Mouse (Mus musculus): Measurements from ENCODE around the gene Fzd1.

- TF ChIP-seq POLR2A (IDR thresholded peaks at IDR 0.05; ENCODE audit: low read depth, low read length): no peak
- TF ChIP-seq CTCF (conservative IDR thresholded peaks at IDR 0.05 in 1 of 2, IDR thresholded peaks at IDR 0.05 in 1 of 2; ENCODE audit: low read depth in 2 of 2, low read length in 2 of 2): no peak
- no peak for TF ChIP-seq CHD1 (IDR thresholded peaks at IDR 0.05; ENCODE audit: low read depth, low read length)
- TF ChIP-seq MXI1 (IDR thresholded peaks at IDR 0.05; ENCODE audit: low read depth, low read length): no peak
- TF ChIP-seq UBTF (IDR thresholded peaks at IDR 0.05; ENCODE audit: low read depth, low read length): no peak
- no peak for TF ChIP-seq EP300 (IDR thresholded peaks at IDR 0.05; ENCODE audit: low read length)
- TF ChIP-seq TBP (conservative IDR thresholded peaks at IDR 0.05; ENCODE audit: low read depth, low read length): no peak
- no peak for TF ChIP-seq MAX (IDR thresholded peaks at IDR 0.05; ENCODE audit: low read length)
- no peak for TF ChIP-seq ETS1 (conservative IDR thresholded peaks at IDR 0.05; ENCODE audit: low read depth, low read length)
Observed at GRCm38 (mm10) chr5:4732241-4733229, 25.3 kb downstream of the Fzd1 start.

Measured in CH12.LX (cell line).